Mouse (Mus musculus) CH12.LX (cell line): ENCODE results near the gene Pllp. TPM values are rescaled to one million over a fixed set of nuclear protein-coding genes. Genes with fewer than 3 reads are reported as not detected.

ENCODE experiments used
- DNase-seq: peaks from one replicate; pipeline ENCODE4 v3.0.0-alpha.2; 2013; ENCODE audit errors: extremely low read depth
- H3K27ac ChIP-seq: 2 replicates; pipeline ENCODE4 v1.5.1; 2012; ENCODE audit warnings: low read depth, mild to moderate bottlenecking, control low read depth, moderate library complexity; ENCODE audit not compliant: insufficient read depth
- H3K27me3 ChIP-seq: replicated peaks from 2 replicates; pipeline ENCODE3; 2012; ENCODE audit warnings: inconsistent platforms
- H3K36me3 ChIP-seq, 2 experiments: replicated peaks in 1 of 2; 2 replicates each; pipeline versions ENCODE3 to v1.6.1; 2012; ENCODE audit warnings: inconsistent platforms in 1 of 2, low read length in 1 of 2, mild to moderate bottlenecking in 1 of 2, mixed read lengths in 1 of 2, moderate library complexity in 1 of 2; ENCODE audit not compliant: control insufficient read depth in 1 of 2, insufficient read depth in 1 of 2
- H3K4me1 ChIP-seq, 2 experiments: 2 replicates each; pipeline ENCODE4 v1.6.1; 2012; ENCODE audit warnings: inconsistent platforms in 1 of 2, moderate library complexity in 1 of 2; ENCODE audit not compliant: insufficient read depth in 2 of 2, control insufficient read depth in 1 of 2
- H3K4me2 ChIP-seq: 2 replicates; pipeline ENCODE4 v1.6.1; 2012; ENCODE audit warnings: low read depth, mild to moderate bottlenecking, control low read depth; ENCODE audit not compliant: poor library complexity, insufficient read depth, severe bottlenecking
- H3K4me3 ChIP-seq, 3 experiments: fragments of 150-350 bp in 1 of 3; sonication (generic) in 1 of 3; replicated peaks in 1 of 3; 2 replicates each; pipeline versions ENCODE3 to v1.5.1; 2011 to 2012; ENCODE audit warnings: low read depth in 2 of 3, low read length in 2 of 3, mild to moderate bottlenecking in 2 of 3, moderate library complexity in 2 of 3, control low read depth in 1 of 3, improper control_type of control experiment in 1 of 3, inconsistent platforms in 1 of 3, mixed read lengths in 1 of 3; ENCODE audit not compliant: poor library complexity in 1 of 3
- H3K79me2 ChIP-seq: replicated peaks from 2 replicates; pipeline ENCODE4 v1.6.1; 2012; ENCODE audit warnings: mild to moderate bottlenecking, moderate library complexity; ENCODE audit not compliant: control insufficient read depth, poor library complexity, insufficient read depth, severe bottlenecking; ENCODE audit errors: extremely low read depth
- H3K9ac ChIP-seq: 2 replicates; pipeline ENCODE4 v1.6.1; 2012; ENCODE audit warnings: low read depth, mild to moderate bottlenecking, control low read depth, moderate library complexity; ENCODE audit not compliant: insufficient read depth
- H3K9me3 ChIP-seq: replicated peaks from 2 replicates; pipeline ENCODE3; 2012; ENCODE audit warnings: low read length, inconsistent platforms, mixed read lengths
- BHLHE40 ChIP-seq: IDR thresholded peaks from 2 replicates; pipeline ENCODE4 v1.6.1; 2011; ENCODE audit warnings: mild to moderate bottlenecking, low read depth, low read length, improper control_type of control experiment
- CHD1 ChIP-seq: IDR thresholded peaks from 2 replicates; pipeline ENCODE4 v1.6.1; 2012; ENCODE audit warnings: low read depth, low read length, improper control_type of control experiment, inconsistent platforms
- CTCF ChIP-seq, 2 experiments: IDR thresholded peaks in 1 of 2; conservative IDR thresholded peaks in 1 of 2; 2 replicates each; pipeline ENCODE4 v1.5.1; 2011 to 2012; ENCODE audit warnings: low read depth in 2 of 2, low read length in 2 of 2, improper control_type of control experiment in 1 of 2, inconsistent platforms in 1 of 2, mild to moderate bottlenecking in 1 of 2, moderate library complexity in 1 of 2
- ELF1 ChIP-seq: IDR thresholded peaks from 2 replicates; pipeline ENCODE4 v1.6.1; 2014; ENCODE audit warnings: low read depth, mild to moderate bottlenecking, inconsistent platforms, low read length, improper control_type of control experiment
- GABPA ChIP-seq: IDR thresholded peaks from 2 replicates; pipeline ENCODE4 v1.6.1; 2012; ENCODE audit warnings: low read depth, low read length, improper control_type of control experiment, inconsistent platforms; ENCODE audit not compliant: insufficient replicate concordance
- HCFC1 ChIP-seq: IDR thresholded peaks from 2 replicates; pipeline ENCODE4 v1.6.1; 2012; ENCODE audit warnings: low read depth, mild to moderate bottlenecking, inconsistent platforms, low read length, improper control_type of control experiment
- JUND ChIP-seq: conservative IDR thresholded peaks from 2 replicates; pipeline ENCODE4 v1.6.1; 2011; ENCODE audit warnings: low read depth, low read length, improper control_type of control experiment
- MAFK ChIP-seq: IDR thresholded peaks from 2 replicates; pipeline ENCODE4 v1.6.1; 2011; ENCODE audit warnings: low read length, improper control_type of control experiment; ENCODE audit not compliant: insufficient replicate concordance
- NRF1 ChIP-seq: IDR thresholded peaks from 2 replicates; pipeline ENCODE4 v1.6.1; 2014; ENCODE audit warnings: low read depth, mild to moderate bottlenecking, inconsistent platforms, low read length, improper control_type of control experiment, moderate library complexity
- POLR2A ChIP-seq: IDR thresholded peaks from 2 replicates; pipeline ENCODE4 v1.6.1; 2011; ENCODE audit warnings: low read depth, mild to moderate bottlenecking, improper control_type of control experiment, low read length
- POLR2AphosphoS2 ChIP-seq: IDR thresholded peaks from 2 replicates; pipeline ENCODE4 v1.6.1; 2011; ENCODE audit warnings: low read depth, low read length, improper control_type of control experiment
- RAD21 ChIP-seq: IDR thresholded peaks from 2 replicates; pipeline ENCODE4 v1.6.1; 2011; ENCODE audit warnings: low read depth, mild to moderate bottlenecking, low read length, improper control_type of control experiment, moderate library complexity
- RCOR1 ChIP-seq: conservative IDR thresholded peaks from 2 replicates; pipeline ENCODE4 v1.6.1; 2012; ENCODE audit warnings: low read depth, mild to moderate bottlenecking, inconsistent platforms, low read length, improper control_type of control experiment
- SIN3A ChIP-seq: IDR thresholded peaks from 2 replicates; pipeline ENCODE4 v1.6.1; 2012; ENCODE audit warnings: low read length, improper control_type of control experiment, inconsistent platforms
- SMC3 ChIP-seq: IDR thresholded peaks from 2 replicates; pipeline ENCODE4 v1.6.1; 2011; ENCODE audit warnings: low read depth, low read length, improper control_type of control experiment
- TCF12 ChIP-seq: IDR thresholded peaks from 2 replicates; pipeline ENCODE4 v1.6.1; 2014; ENCODE audit warnings: low read depth, mild to moderate bottlenecking, inconsistent platforms, low read length, improper control_type of control experiment
- UBTF ChIP-seq: IDR thresholded peaks from 2 replicates; pipeline ENCODE4 v1.6.1; 2012; ENCODE audit warnings: low read depth, mild to moderate bottlenecking, inconsistent platforms, low read length, improper control_type of control experiment, moderate library complexity
- USF2 ChIP-seq: conservative IDR thresholded peaks from 2 replicates; pipeline ENCODE4 v1.6.1; 2011; ENCODE audit warnings: low read depth, low read length, improper control_type of control experiment
- ZC3H11A ChIP-seq: IDR thresholded peaks from 2 replicates; pipeline ENCODE4 v1.6.1; 2012; ENCODE audit warnings: low read depth, mild to moderate bottlenecking, inconsistent platforms, low read length, improper control_type of control experiment
- ZKSCAN1 ChIP-seq: IDR thresholded peaks from 2 replicates; pipeline ENCODE4 v1.6.1; 2012; ENCODE audit warnings: low read depth, inconsistent platforms, low read length, improper control_type of control experiment, borderline replicate concordance
- ZMIZ1 ChIP-seq: IDR thresholded peaks from 2 replicates; pipeline ENCODE4 v1.6.1; 2012; ENCODE audit warnings: low read depth, mild to moderate bottlenecking, inconsistent platforms, low read length, improper control_type of control experiment
- dilution Hi-C: fragments of 300-500 bp; cut with MboI; formaldehyde crosslinking; loops from 2 replicates; pipeline ENCODE4 v1.14.3; 2020; ENCODE audit warnings: low sequenced_read_pairs; ENCODE audit not compliant: extremely low pct_unique_long_range_greater_than_20kb, extremely low pct_ligation_motif_present
- in situ Hi-C: fragments of 300-500 bp; cut with MboI; formaldehyde crosslinking; loops from 3 replicates; pipeline ENCODE4 v1.14.3; 2019; ENCODE audit warnings: low sequenced_read_pairs, low pct_ligation_motif_present, low pct_unique_long_range_greater_than_20kb, mixed read lengths
- polyA plus RNA-seq: library from polyadenylated mRNA; unstranded; fragments of >175 nt; gene quantifications from 2 replicates; pipeline ENCODE4 v1.2.1, GENCODE M21; 2012; ENCODE audit warnings: low read depth; ENCODE audit not compliant: insufficient read length
- total RNA-seq, 2 experiments: library from RNA; depleted of rRNA; stranded (reverse); fragments of 300-350 nt in 1 of 2; fragments of >200 nt in 1 of 2; gene quantifications; 2 replicates each; pipeline ENCODE4 v1.2.3; 2012 to 2014

Pllp gene
- total and polyA plus RNA-seq, 3 experiments: 5.3 to 29.5 (median 6.1) TPM

DNA sequence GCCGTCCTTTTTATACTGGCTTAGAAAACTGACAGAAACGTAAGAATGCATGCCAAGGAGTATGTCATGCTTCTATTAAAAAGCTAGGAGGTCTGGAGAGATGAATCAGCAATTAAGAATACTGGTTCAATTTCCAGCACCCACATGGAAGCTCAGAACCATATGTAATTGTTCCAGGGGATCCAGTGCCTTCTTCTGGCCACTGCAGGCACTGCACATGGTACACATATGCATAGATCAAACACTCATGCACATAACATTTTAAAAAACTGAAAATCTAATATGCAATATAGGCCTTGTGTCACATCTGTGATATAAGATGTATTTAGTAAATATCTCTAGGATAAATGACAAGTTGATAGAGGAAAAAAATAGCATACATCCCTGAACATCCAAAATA lies 38.0 kb downstream of the Pllp start:
- Histone ChIP-seq H3K27ac (no peak overlapping the region), H3K27me3 (no peaks in the 10 kb centered on the region), H3K4me2 (no peak overlapping the region), H3K36me3 (peaks cover 10 to 46% of the 10 kb centered on the region in 2 experiments), H3K4me3 (no peak overlapping the region), H3K9me3 (no peaks in the 10 kb centered on the region), H3K4me1 (no peaks in the 10 kb centered on the region), H3K79me2 (no peaks in the 10 kb centered on the region; the same call in 1 of the 2 replicates), H3K9ac (no peak overlapping the region)
- in situ Hi-C loops (no loop called here), dilution Hi-C loops (no loop called here)
- no peak for TF ChIP-seq POLR2A
- peak in 1 of 2 experiments; percentile 52; a peak in 3 of 4 replicates for TF ChIP-seq CTCF (conservative IDR thresholded peaks at IDR 0.05 in 1 of 2, IDR thresholded peaks at IDR 0.05 in 1 of 2; ENCODE audit: low read depth in 2 of 2, low read length in 2 of 2)
- peak; percentile 40 for TF ChIP-seq SMC3
- TF ChIP-seq RAD21: peak; percentile 31
- no peak for DNase-seq

- dilution Hi-C loops: no loop called here
- Histone ChIP-seq H3K4me1 (no peaks in the 10 kb centered on the region), H3K27ac (no peak overlapping the region), H3K36me3 (peaks cover 10 to 55% of the 10 kb centered on the region in 2 experiments), H3K79me2 (no peaks in the 10 kb centered on the region; the same call in 1 of the 2 replicates), H3K9me3 (no peaks in the 10 kb centered on the region), H3K4me3 (no peak overlapping the region), H3K9ac (no peak overlapping the region), H3K4me2 (no peak overlapping the region), H3K27me3 (no peaks in the 10 kb centered on the region)
- in situ Hi-C loops: no loop called here
- TF ChIP-seq GABPA: no peak
- TF ChIP-seq UBTF: no peak
- TF ChIP-seq USF2: no peak
- TF ChIP-seq BHLHE40: no peak
- TF ChIP-seq SIN3A: no peak
- TF ChIP-seq NRF1: no peak
- TF ChIP-seq MAFK: no peak
- no peak for TF ChIP-seq RAD21
- TF ChIP-seq JUND: no peak
- TF ChIP-seq ZC3H11A: no peak
- TF ChIP-seq HCFC1: no peak
- no peak for TF ChIP-seq CHD1
- TF ChIP-seq ELF1: no peak
- no peak for TF ChIP-seq ZKSCAN1
- TF ChIP-seq POLR2A: no peak
- no peak for TF ChIP-seq ZMIZ1
- TF ChIP-seq TCF12: no peak
- TF ChIP-seq CTCF (conservative IDR thresholded peaks at IDR 0.05 in 1 of 2, IDR thresholded peaks at IDR 0.05 in 1 of 2; ENCODE audit: low read depth in 2 of 2, low read length in 2 of 2): no peak
- TF ChIP-seq POLR2AphosphoS2: no peak
- TF ChIP-seq RCOR1: no peak
- no peak for DNase-seq
Observed at GRCm38 (mm10) chr8:94654994-94655393, 41.1 kb downstream of the Pllp start.
